Mouse (Mus musculus) thymus, adult 2 months (tissue): ENCODE measurements at regions not wholly inside any gene's neighbourhood (a gene's known extent, or its start where the extent isn't known, plus 50 kb on each side); places are given as distances from the start of the nearest gene placed in this dataset.

ENCODE experiments used
- DNase-seq: peaks from one replicate; pipeline ENCODE4 v3.0.0; 2021
- H3K27ac ChIP-seq: fragments of 200-500 bp; 2 replicates; pipeline ENCODE4 v1.5.1; 2012; ENCODE audit warnings: low read length, control low read depth; ENCODE audit not compliant: control insufficient read depth, insufficient read depth
- H3K27me3 ChIP-seq: fragments of 200-500 bp; 2 replicates; pipeline ENCODE4 v1.6.1; 2012; ENCODE audit warnings: mild to moderate bottlenecking, low read length, moderate library complexity, mixed read lengths; ENCODE audit not compliant: control insufficient read depth, insufficient read depth
- H3K36me3 ChIP-seq: fragments of 200-500 bp; 2 replicates; pipeline ENCODE4 v1.6.1; 2012; ENCODE audit warnings: mild to moderate bottlenecking, low read length, moderate library complexity; ENCODE audit not compliant: control insufficient read depth, insufficient read depth
- H3K4me1 ChIP-seq: fragments of 200-500 bp; replicated peaks from 2 replicates; pipeline ENCODE4 v1.6.1; 2012; ENCODE audit warnings: low read length; ENCODE audit not compliant: control insufficient read depth, insufficient read depth
- H3K4me3 ChIP-seq: fragments of 200-500 bp; 2 replicates; pipeline ENCODE4 v1.5.1; 2012; ENCODE audit warnings: mild to moderate bottlenecking, low read length, control low read depth, moderate library complexity; ENCODE audit not compliant: control insufficient read depth, insufficient read depth
- CTCF ChIP-seq: fragments of 200-500 bp; IDR thresholded peaks from 2 replicates; pipeline ENCODE4 v1.5.1; 2012; ENCODE audit warnings: mild to moderate bottlenecking, control low read depth, low read length, moderate library complexity, borderline replicate concordance; ENCODE audit not compliant: control insufficient read depth, poor library complexity, insufficient read depth; ENCODE audit errors: extremely low read depth
- POLR2A ChIP-seq: fragments of 200-500 bp; IDR thresholded peaks from 2 replicates; pipeline ENCODE4 v1.6.1; 2012; ENCODE audit warnings: mild to moderate bottlenecking, low read length, control low read depth, moderate library complexity; ENCODE audit not compliant: control insufficient read depth, poor library complexity, insufficient read depth; ENCODE audit errors: extremely low read depth
- WGBS: fragments of 180-500 bp; shearing (Covaris S2); methylation state at CpG from one replicate; pipeline ENCODE4 v1.1.7; 2018; 5-methylcytosine and 5-hydroxymethylcytosine counted together

DNA sequence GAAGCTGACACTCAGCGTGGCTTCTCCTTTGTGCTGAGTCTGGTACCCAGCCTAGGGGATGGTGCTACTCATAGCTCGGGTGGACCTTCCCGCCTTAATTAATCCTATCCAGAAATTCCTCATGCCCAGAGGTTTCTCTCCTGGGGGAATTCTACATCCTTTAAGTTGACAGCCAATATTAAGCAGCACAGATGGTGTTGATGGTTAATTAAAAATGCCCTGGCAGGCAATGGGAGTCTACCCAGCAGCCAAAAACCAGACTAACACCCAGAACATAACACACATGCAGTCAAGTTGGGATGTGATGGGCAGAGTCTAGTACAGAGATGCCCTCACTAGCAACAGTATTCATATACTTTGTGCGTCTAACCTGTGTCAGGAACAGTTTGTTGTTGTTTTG, 169.9 kb downstream of the Zfp36l2 start:
- DNase-seq: no peak
- WGBS: 96% methylated on average over 4 of the region's 4 CpGs
- peaks cover 7% of the 10 kb centered on the region for H3K4me1 ChIP-seq
- H3K4me3 ChIP-seq: no peak overlapping the region
- TF ChIP-seq POLR2A (no peak), CTCF (no peak)
- no peaks in the 10 kb centered on the region for H3K27me3 ChIP-seq
- no peaks in the 10 kb centered on the region for H3K36me3 ChIP-seq
- H3K27ac ChIP-seq: no peak overlapping the region

DNA sequence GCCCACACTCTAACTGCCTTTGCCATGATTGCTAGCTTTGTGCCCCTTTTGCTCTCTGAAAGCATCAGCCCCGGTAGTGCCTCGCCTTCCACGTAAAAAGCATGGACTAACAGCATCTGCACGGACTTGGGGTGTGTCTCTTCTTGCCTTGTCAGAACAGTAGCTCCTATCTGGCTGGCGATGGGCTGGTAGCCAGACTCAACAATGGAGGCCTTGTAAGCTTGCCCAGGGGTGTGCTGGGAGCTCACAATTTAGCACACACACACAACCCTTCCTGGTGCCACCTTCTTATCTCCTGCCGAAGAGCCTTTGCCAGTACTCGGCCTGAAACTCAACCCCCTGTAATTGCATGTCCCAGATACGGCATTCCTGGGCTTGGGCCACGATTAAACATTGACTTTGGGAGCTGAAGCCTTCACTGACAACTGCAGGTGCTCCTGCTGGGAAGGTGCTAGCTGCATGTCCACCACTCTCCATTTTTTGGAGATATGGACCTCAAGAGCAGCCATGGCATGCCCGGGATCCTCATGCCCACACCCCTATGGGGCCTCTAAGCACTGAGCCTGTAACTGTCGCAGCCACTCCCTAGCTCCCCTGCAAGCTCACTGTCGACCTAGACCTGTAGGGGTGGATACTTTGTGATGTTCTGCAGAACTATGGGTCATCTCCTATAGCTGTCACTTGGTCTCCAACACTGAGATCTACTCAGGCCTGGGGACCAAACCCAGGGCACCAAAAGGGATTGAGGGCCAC, 166.7 kb upstream of the Haao start:
- 95% methylated on average over 12 of the region's 12 CpGs for WGBS
- peaks cover 18% of the 10 kb centered on the region for H3K4me1 ChIP-seq
- no peak for DNase-seq
- H3K27ac ChIP-seq: no peak overlapping the region
- TF ChIP-seq CTCF (no peak), POLR2A (no peak)
- no peak overlapping the region for H3K4me3 ChIP-seq
- H3K36me3 ChIP-seq: no peaks in the 10 kb centered on the region
- no peaks in the 10 kb centered on the region for H3K27me3 ChIP-seq

DNA sequence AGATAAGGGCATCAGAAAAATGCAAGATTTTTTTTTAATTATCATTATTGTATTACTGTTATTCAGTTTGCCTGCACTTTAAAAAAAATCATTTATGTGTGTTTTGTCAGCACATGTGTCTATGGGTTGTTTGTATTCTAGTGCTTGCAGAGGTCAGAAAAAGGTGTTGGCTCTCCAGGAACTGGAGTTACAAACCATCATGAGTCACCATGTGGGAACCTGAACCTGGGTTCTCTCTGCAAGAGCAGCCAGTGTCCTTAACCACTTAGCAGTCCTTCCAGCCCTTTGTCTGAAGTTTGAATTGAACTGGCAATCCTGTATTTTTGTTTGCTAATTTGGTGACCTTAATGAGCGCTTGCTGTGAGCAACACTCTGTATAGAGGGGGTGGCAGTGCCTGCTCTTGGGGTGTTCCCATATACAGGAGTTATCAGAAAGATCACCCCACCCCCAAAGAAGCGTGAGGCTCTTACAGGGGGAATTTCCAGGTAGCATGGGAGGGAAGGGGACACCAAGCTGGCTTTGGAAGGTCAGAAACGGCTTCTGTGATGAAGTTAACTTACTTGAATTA, 162.8 kb upstream of the Haao start:
- DNase-seq: no peak
- no peaks in the 10 kb centered on the region for H3K27me3 ChIP-seq
- WGBS: 83% methylated on average over 3 of the region's 3 CpGs
- H3K4me3 ChIP-seq: no peak overlapping the region
- H3K36me3 ChIP-seq: no peaks in the 10 kb centered on the region
- H3K4me1 ChIP-seq: peaks cover 46% of the 10 kb centered on the region
- TF ChIP-seq CTCF: no peak
- TF ChIP-seq POLR2A: no peak
- H3K27ac ChIP-seq: no peak overlapping the region

DNA sequence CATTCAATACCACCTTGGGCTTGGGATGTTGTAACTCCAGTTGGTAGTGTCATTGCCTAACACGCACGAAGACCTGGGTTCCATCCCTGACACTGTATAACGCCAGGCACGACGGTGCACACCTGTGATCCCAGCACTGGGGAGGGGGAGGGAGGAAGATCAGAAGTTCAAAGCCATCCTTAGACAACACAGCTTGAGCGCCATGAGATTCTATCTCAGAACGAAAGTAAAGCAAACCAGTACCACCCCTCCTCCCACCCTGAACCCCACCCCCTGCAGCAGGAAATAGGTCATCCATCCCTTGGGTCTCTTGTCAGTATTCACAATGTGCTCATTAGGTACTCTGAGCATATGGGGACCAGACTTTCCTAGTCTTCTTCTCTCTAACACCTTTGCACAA, 162.2 kb upstream of the Haao start:
- Histone ChIP-seq H3K27me3 (no peaks in the 10 kb centered on the region), H3K27ac (no peak overlapping the region), H3K36me3 (no peaks in the 10 kb centered on the region), H3K4me3 (no peak overlapping the region), H3K4me1 (peaks cover 51% of the 10 kb centered on the region)
- peak; percentile 47 for DNase-seq
- no peak for TF ChIP-seq POLR2A
- no peak for TF ChIP-seq CTCF
- WGBS: 11% methylated on average over 7 of the region's 7 CpGs

DNA sequence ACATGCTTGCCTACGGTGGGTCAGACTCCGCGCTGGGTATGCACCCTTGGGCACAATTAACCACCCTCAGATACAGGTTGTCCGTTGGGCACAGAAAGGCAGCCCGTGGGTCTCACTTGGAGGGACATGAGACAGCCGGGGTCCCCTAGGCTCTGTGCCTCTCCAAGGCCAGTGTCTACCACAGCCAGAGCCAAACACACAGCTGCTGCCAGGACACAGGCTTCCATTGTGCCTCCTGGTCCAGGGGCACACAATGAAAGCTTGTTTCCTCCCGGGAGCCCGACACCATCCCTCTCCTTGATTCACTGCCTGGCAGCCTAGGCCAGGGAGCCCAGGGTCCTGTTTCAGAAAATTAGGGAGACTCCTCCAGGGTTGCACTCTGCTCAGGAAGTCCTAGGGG, 161.4 kb upstream of the Haao start:
- H3K36me3 ChIP-seq: no peaks in the 10 kb centered on the region
- H3K4me1 ChIP-seq: peaks cover 59% of the 10 kb centered on the region
- H3K27me3 ChIP-seq: no peaks in the 10 kb centered on the region
- no peak overlapping the region for H3K4me3 ChIP-seq
- TF ChIP-seq CTCF (no peak), POLR2A (no peak)
- no peak for DNase-seq
- WGBS: 92% methylated on average over 8 of the region's 8 CpGs
- peak overlapping the region; percentile 34; the same call in 1 of the 2 replicates for H3K27ac ChIP-seq

DNA sequence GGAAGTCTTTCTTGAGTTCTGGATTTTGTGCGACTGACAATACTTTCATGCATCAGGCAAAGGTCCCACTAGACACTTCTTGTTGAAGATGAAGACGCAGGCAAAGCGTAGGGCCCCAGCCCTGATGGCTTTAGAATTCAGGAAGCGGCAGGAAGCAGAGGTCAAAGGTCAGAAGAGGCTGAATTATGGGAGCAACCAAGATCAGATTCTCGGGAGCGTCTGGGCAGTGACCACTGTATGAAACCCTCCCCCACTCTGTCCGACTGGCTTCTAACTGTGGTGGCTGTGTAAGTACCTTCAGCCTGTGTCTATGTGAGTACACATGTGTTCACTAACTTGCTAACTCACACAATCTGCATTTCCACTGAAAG, 160.9 kb upstream of the Haao start:
- Histone ChIP-seq H3K36me3 (no peaks in the 10 kb centered on the region), H3K27me3 (no peaks in the 10 kb centered on the region), H3K4me1 (peaks cover 64% of the 10 kb centered on the region), H3K27ac (no peak overlapping the region), H3K4me3 (no peak overlapping the region)
- 97% methylated on average over 7 of the region's 7 CpGs for WGBS
- no peak for DNase-seq
- TF ChIP-seq CTCF (no peak), POLR2A (no peak)

DNA sequence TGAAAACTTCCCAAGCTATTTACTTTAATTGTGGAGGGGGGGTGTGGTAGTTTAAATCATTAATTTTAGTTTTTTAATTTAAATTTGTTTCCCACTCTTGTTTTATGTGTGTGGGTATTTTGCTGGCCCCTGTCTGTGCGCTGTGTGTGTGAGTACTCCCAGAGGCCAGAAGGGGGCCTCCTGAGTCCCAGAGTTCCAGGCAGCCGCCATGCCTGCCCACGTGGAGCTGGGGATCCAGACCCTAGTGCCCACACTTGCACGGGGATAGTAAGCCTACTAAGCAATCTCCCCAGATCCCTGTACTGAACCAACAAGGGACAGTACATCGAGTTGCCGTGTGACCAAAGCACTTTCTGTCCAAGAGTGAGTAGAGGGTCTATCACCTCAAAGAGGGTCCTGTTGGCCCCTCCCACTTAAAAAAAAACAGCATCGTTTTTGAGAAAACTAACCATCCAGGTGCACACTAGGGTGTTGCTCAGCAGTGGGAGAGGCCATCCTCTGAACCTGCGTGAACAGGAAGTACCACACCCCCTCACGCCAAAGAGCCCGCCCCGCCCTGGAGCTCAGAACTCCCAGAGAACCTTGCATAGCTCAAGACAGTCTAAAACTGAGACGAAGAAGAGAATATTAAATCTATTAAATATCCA, 160.4 kb upstream of the Haao start:
- H3K4me3 ChIP-seq: no peak overlapping the region
- DNase-seq: peak; percentile 48
- 64% methylated on average over 12 of the region's 12 CpGs for WGBS

More for the DNA sequence above, 160.4 kb upstream of the Haao start:
- H3K4me1 ChIP-seq: peaks cover 65% of the 10 kb centered on the region
- TF ChIP-seq POLR2A (no peak), CTCF (no peak)
- no peaks in the 10 kb centered on the region for H3K27me3 ChIP-seq
- H3K36me3 ChIP-seq: no peaks in the 10 kb centered on the region
- no peak overlapping the region for H3K27ac ChIP-seq
